Mouse (Mus musculus): ENCODE results near the gene Ptdss2. TPM values are rescaled to one million over a fixed set of nuclear protein-coding genes. Genes with fewer than 3 reads are reported as not detected.

Gene Ptdss2
- polyA plus RNA-seq, 1 experiment = 24.1 TPM

GRCm38 (mm10) chr7:141196619-141197282 lies 74.6 kb downstream of the Ptdss2 start:
- WGBS = 95% methylated on average over 8 of the region's 8 CpGs
- no peak for DNase-seq
- no peak overlapping the region for H3K4me3 ChIP-seq (replicated peaks; ENCODE audit: extremely low read depth, low read depth, low read length)
- TF ChIP-seq POLR2A (IDR thresholded peaks at IDR 0.05; ENCODE audit: borderline replicate concordance, extremely low read depth, low read depth, low read length) = no peak
- no peak for TF ChIP-seq CTCF (IDR thresholded peaks at IDR 0.05; ENCODE audit: insufficient read depth, low read length)
- peaks cover 5% of the 10 kb centered on the region for H3K4me1 ChIP-seq (ENCODE audit: control insufficient read depth, insufficient read depth, low read length)

DNA sequence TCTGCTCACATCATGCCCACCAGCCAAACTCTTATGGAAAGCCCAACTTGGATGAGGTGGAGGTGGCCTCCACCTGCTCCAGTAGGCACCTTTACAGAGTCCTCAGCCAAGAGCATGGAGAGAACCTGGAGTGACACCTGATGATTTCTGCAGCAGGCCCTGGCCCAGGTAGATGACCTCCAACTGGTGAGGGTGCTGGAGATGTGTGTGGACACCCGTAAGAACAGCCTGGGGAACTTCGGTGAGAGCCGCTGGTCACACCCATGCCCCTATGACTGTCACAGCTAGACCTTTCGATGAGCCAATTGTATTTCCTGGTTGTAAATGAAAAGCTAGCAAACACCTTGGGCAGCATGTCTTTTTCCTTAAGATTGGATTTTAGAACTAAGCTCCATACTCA lies 75.9 kb downstream of the Ptdss2 start:
- DNase-seq = no peak
- Histone ChIP-seq H3K4me3 (replicated peaks; ENCODE audit: extremely low read depth, low read depth, low read length) (no peak overlapping the region), H3K4me1 (ENCODE audit: control insufficient read depth, insufficient read depth, low read length) (no peaks in the 10 kb centered on the region; the same call in 1 of the 2 replicates)
- 93% methylated on average over 4 of the region's 4 CpGs for WGBS
- TF ChIP-seq POLR2A (IDR thresholded peaks at IDR 0.05; ENCODE audit: borderline replicate concordance, extremely low read depth, low read depth, low read length) (no peak), CTCF (IDR thresholded peaks at IDR 0.05; ENCODE audit: insufficient read depth, low read length) (no peak)

DNA sequence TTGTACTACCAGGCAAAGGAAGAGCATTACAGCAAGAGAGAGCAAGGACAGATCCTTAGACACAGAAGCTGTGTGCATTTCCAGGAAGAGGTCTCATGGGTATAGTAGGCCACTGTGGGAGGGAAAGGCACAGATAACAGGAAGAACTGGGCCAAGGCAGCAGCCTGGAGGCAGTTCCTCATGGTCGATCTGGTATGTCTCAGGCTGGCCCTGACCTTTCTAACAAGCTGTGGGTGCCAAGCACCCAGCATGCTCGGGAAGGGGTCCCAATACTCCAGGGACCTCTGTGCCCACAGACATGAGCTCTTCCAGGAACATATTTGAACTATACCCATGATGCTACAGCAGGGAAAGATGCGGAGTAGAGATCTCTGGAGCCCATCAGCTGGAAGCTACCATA lies 82.4 kb downstream of the Ptdss2 start:
- no peak for DNase-seq
- TF ChIP-seq CTCF (IDR thresholded peaks at IDR 0.05; ENCODE audit: insufficient read depth, low read length) = no peak
- no peak for TF ChIP-seq POLR2A (IDR thresholded peaks at IDR 0.05; ENCODE audit: borderline replicate concordance, extremely low read depth, low read depth, low read length)
- 68% methylated on average over 3 of the region's 3 CpGs for WGBS
- H3K4me1 ChIP-seq (ENCODE audit: control insufficient read depth, insufficient read depth, low read length) = no peaks in the 10 kb centered on the region
- H3K4me3 ChIP-seq (replicated peaks; ENCODE audit: extremely low read depth, low read depth, low read length) = no peak overlapping the region

- no peak for DNase-seq
- 93% methylated on average over 5 of the region's 5 CpGs for WGBS
- TF ChIP-seq CTCF (IDR thresholded peaks at IDR 0.05; ENCODE audit: insufficient read depth, low read length) (no peak), POLR2A (IDR thresholded peaks at IDR 0.05; ENCODE audit: borderline replicate concordance, extremely low read depth, low read depth, low read length) (no peak)
- H3K4me1 ChIP-seq (ENCODE audit: control insufficient read depth, insufficient read depth, low read length) = no peaks in the 10 kb centered on the region
- H3K4me3 ChIP-seq (replicated peaks; ENCODE audit: extremely low read depth, low read depth, low read length) = no peak overlapping the region
Observed at GRCm38 (mm10) chr7:141205504-141205903, 83.3 kb downstream of the Ptdss2 start.

- Histone ChIP-seq H3K4me3 (replicated peaks; ENCODE audit: extremely low read depth, low read depth, low read length) (no peak overlapping the region), H3K4me1 (ENCODE audit: control insufficient read depth, insufficient read depth, low read length) (no peaks in the 10 kb centered on the region)
- no peak for DNase-seq
- 95% methylated on average over 18 of the region's 18 CpGs for WGBS
- TF ChIP-seq CTCF (IDR thresholded peaks at IDR 0.05; ENCODE audit: insufficient read depth, low read length) (no peak), POLR2A (IDR thresholded peaks at IDR 0.05; ENCODE audit: borderline replicate concordance, extremely low read depth, low read depth, low read length) (no peak)
Observed at GRCm38 (mm10) chr7:141206182-141206937, 84.2 kb downstream of the Ptdss2 start.

Other genes starting within 250 kb of the Ptdss2 start
- gene Psmd13, start 240.4 kb upstream of the Ptdss2 start, polyA plus RNA-seq (2012; rRNA removed) = 48.8 and 70.4 TPM in 2 replicates
- 21.1 and 27.0 TPM in 2 replicates for gene Sirt3, start 240.1 kb upstream of the Ptdss2 start, polyA plus RNA-seq (2012; rRNA removed)
- gene Cox8b, start 221.9 kb upstream of the Ptdss2 start, polyA plus RNA-seq (2012; rRNA removed) = 46.7 and 104 TPM in 2 replicates
- gene Nlrp6, start 201.5 kb upstream of the Ptdss2 start, polyA plus RNA-seq (2012; rRNA removed) = 0.07 and 0.31 TPM in 2 replicates
- gene Pgghg, start 181.0 kb upstream of the Ptdss2 start, polyA plus RNA-seq (2012; rRNA removed) = 38.1 and 39.3 TPM in 2 replicates
- gene Ifitm5, start 172.1 kb upstream of the Ptdss2 start, polyA plus RNA-seq (2012; rRNA removed) = 3.2 and 5.2 TPM in 2 replicates
- 0.63 TPM in 1 of 2 replicates, not detected in the other for gene Gm45717, start 166.4 kb upstream of the Ptdss2 start, polyA plus RNA-seq (2012; rRNA removed)
- 1,180 and 1,190 TPM in 2 replicates for gene Ifitm2, start 166.4 kb upstream of the Ptdss2 start, polyA plus RNA-seq (2012; rRNA removed)
- gene Ifitm1, start 155.2 kb upstream of the Ptdss2 start, polyA plus RNA-seq (2012; rRNA removed) = 227 and 261 TPM in 2 replicates
- gene Ifitm3, start 111.6 kb upstream of the Ptdss2 start, polyA plus RNA-seq (2012; rRNA removed) = 560 and 814 TPM in 2 replicates
- 10.6 and 24.3 TPM in 2 replicates for gene Ifitm6, start 104.5 kb upstream of the Ptdss2 start, polyA plus RNA-seq (2012; rRNA removed)
- gene Gm17387, start 93.3 kb upstream of the Ptdss2 start, polyA plus RNA-seq (2012; rRNA removed) = not detected in 2 replicates
- gene B4galnt4, start 61.3 kb upstream of the Ptdss2 start, polyA plus RNA-seq (2012; rRNA removed) = 0.33 and 0.36 TPM in 2 replicates
- gene Pkp3, start 44.2 kb upstream of the Ptdss2 start, polyA plus RNA-seq (2012; rRNA removed) = 23.8 and 47.7 TPM in 2 replicates
- gene Sigirr, start 21.8 kb upstream of the Ptdss2 start, polyA plus RNA-seq (2012; rRNA removed) = 40.5 and 40.6 TPM in 2 replicates
- gene Ano9, start 4.6 kb upstream of the Ptdss2 start, polyA plus RNA-seq (2012; rRNA removed) = 2.8 and 10.7 TPM in 2 replicates
- gene Rnh1, start 50.5 kb downstream of the Ptdss2 start, polyA plus RNA-seq (2012; rRNA removed) = 128 and 195 TPM in 2 replicates
- 77.3 and 91.5 TPM in 2 replicates for gene Hras, start 71.6 kb downstream of the Ptdss2 start, polyA plus RNA-seq (2012; rRNA removed)
- 15.8 TPM in 2 replicates for gene Lrrc56, start 71.8 kb downstream of the Ptdss2 start, polyA plus RNA-seq (2012; rRNA removed)
- 4.4 and 5.6 TPM in 2 replicates for gene Lmntd2, start 91.7 kb downstream of the Ptdss2 start, polyA plus RNA-seq (2012; rRNA removed)
- gene Rassf7, start 93.5 kb downstream of the Ptdss2 start, polyA plus RNA-seq (2012; rRNA removed) = 87.1 and 92.9 TPM in 2 replicates
- 18.9 and 22.5 TPM in 2 replicates for gene Phrf1, start 106.4 kb downstream of the Ptdss2 start, polyA plus RNA-seq (2012; rRNA removed)
- 48.8 and 49.7 TPM in 2 replicates for gene Irf7, start 144.1 kb downstream of the Ptdss2 start, polyA plus RNA-seq (2012; rRNA removed)
- gene Cdhr5, start 154.4 kb downstream of the Ptdss2 start, polyA plus RNA-seq (2012; rRNA removed) = 0.11 and 1.5 TPM in 2 replicates
- gene Sct, start 156.8 kb downstream of the Ptdss2 start, polyA plus RNA-seq (2012; rRNA removed) = not detected in 2 replicates
- gene Drd4, start 169.6 kb downstream of the Ptdss2 start, polyA plus RNA-seq (2012; rRNA removed) = not detected in 2 replicates
- 18.6 and 22.7 TPM in 2 replicates for gene Deaf1, start 205.3 kb downstream of the Ptdss2 start, polyA plus RNA-seq (2012; rRNA removed)
- gene Tmem80, start 205.4 kb downstream of the Ptdss2 start, polyA plus RNA-seq (2012; rRNA removed) = 37.2 and 49.2 TPM in 2 replicates
- gene Eps8l2, start 216.5 kb downstream of the Ptdss2 start, polyA plus RNA-seq (2012; rRNA removed) = 112 and 143 TPM in 2 replicates

All from lung, adult 2 months (tissue).